Mouse (Mus musculus) hindbrain, embryonic 12.5 days (tissue): ENCODE data around the gene Brdt. TPM values are rescaled to one million over a fixed set of nuclear protein-coding genes. Genes with fewer than 3 reads are reported as not detected.

Experiments used
- ATAC-seq: fragments of 200-750 bp; cut with Nextera tagmentation; 2 replicates; pipeline ENCODE4 v1.8.0; 2017; ENCODE audit warnings: moderate TSS enrichment; ENCODE audit not compliant: low FRiP score
- H3K27ac ChIP-seq: fragments of 300-500 bp; sonication (generic); 2 replicates; pipeline ENCODE4 v1.5.1; 2016; ENCODE audit warnings: mild to moderate bottlenecking
- H3K27me3 ChIP-seq: fragments of 300-500 bp; sonication (generic); 2 replicates; pipeline ENCODE4 v1.6.1; 2016; ENCODE audit warnings: mild to moderate bottlenecking
- H3K36me3 ChIP-seq: fragments of 300-500 bp; sonication (generic); 2 replicates; pipeline ENCODE4 v1.6.1; 2016; ENCODE audit warnings: mild to moderate bottlenecking
- H3K4me1 ChIP-seq: fragments of 300-500 bp; sonication (generic); 2 replicates; pipeline ENCODE4 v1.6.1; 2016
- H3K4me2 ChIP-seq: fragments of 300-500 bp; sonication (generic); replicated peaks from 2 replicates; pipeline ENCODE4 v1.6.1; 2016; ENCODE audit warnings: mild to moderate bottlenecking
- H3K4me3 ChIP-seq: fragments of 300-500 bp; sonication (generic); 2 replicates; pipeline ENCODE4 v1.5.1; 2016; ENCODE audit warnings: mild to moderate bottlenecking
- H3K9ac ChIP-seq: fragments of 300-500 bp; sonication (generic); 2 replicates; pipeline ENCODE4 v1.6.1; 2016; ENCODE audit warnings: mild to moderate bottlenecking, moderate library complexity
- H3K9me3 ChIP-seq: fragments of 300-500 bp; sonication (generic); replicated peaks from 2 replicates; pipeline ENCODE4 v1.6.1; 2016; ENCODE audit warnings: mild to moderate bottlenecking
- WGBS: fragments of 180-500 bp; shearing (Covaris S2); methylation state at CpG from one replicate; pipeline ENCODE4 v1.1.7; 2016; 5-methylcytosine and 5-hydroxymethylcytosine counted together
- polyA plus RNA-seq: library from polyadenylated mRNA; unstranded; fragments of >200 nt; fragmentation: Nextera tagmentation; extraction: Ambion mirVana; gene quantifications from 2 replicates; pipeline ENCODE4 v1.2.1, GENCODE M21; 2016

Brdt gene
- polyA plus RNA-seq, 1 experiment from 2014 or later: 2.7 TPM

DNA sequence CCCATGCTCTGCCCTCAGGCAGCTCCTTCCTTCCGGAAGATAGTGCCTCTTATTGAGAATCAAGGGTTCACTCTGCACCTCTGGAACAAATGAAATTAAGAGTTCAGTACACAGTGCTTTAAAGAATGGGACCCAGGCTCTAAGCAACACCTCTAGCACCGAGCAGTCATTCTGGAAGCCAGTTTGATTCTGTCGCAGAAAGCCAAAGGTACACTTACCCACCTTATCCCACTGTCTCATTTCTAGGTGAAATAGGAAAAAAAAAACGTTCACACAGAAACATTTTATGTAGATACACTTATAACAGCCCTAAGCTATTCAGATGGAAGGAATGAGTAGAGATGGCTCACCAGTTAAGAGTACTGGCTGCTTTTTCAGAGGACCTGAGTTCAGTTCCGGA, 71.5 kb downstream of the Brdt start, which contains the start of gene Ephx4:
Ephx4 (plus strand) TSS at position 301 of the 400 bp plus-strand sequence.
- Histone ChIP-seq H3K4me1 (peaks cover 5% of the 10 kb centered on the region; the same call in 1 of the 2 replicates), H3K4me2 (peak within 1 kb of the TSS; percentile 100), H3K9ac (peak within 1 kb of the TSS; percentile 72), H3K9me3 (no peaks in the 10 kb centered on the region), H3K4me3 (peak within 1 kb of the TSS; percentile 70), H3K27me3 (peaks cover 32% of the 10 kb centered on the region), H3K27ac (no peak within 1 kb of the TSS), H3K36me3 (no peaks in the 10 kb centered on the region)
- 26% methylated on average over 5 of the region's 5 CpGs for WGBS
- ATAC-seq: no peak

DNA sequence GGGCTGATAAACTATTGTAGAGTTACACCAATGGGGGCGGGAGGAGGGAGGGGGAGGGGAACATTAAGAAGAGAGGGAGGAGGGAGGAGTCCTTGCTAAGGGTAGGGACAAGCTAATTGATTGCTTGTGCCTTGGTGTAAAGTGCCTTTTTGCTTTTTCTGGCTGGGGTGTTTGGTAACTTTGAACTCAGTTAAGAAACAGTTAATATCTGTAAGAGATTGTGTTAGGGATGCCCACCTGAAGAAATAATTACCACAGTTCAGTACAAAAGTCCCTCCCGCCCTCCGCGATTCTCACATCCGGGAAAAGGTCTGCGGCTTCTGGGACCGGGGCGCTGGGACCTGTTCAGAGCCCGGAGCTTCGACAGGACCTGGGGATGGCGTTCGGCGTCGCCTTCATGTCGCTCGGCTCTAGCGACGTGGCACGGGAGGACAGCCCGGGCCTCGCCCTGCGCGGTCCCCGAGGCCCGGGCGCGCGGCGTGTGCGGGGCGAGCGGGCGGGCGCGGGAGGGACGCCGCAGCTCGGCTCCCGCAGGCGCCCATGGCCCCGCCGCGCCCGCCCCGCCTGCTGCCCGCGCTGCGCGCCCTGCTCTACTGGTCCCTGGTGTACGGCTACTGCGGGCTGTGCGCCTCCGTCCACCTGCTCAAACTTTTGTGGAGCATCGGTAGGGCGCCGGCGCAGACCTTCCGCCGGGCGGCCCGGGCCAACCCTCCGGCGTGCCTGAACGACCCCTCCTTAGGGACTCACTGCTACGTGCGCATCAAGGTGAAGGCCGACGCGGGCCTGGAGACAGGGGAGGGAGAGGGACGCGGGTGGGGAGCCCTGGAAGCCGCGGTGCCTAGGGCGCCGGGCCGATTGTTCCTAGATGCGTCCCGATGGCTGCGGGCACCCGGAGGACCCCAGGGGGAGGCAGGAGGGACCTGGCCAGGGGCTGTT, 72.3 kb downstream of the Brdt start:
- peak; percentile 84 for ATAC-seq
- no peaks in the 10 kb centered on the region for H3K9me3 ChIP-seq
- under 1% methylated on average over 63 of the region's 80 CpGs for WGBS
- no peak overlapping the region for H3K27ac ChIP-seq
- no peaks in the 10 kb centered on the region for H3K36me3 ChIP-seq
- H3K9ac ChIP-seq: peak overlapping the region; percentile 72
- peaks cover 32% of the 10 kb centered on the region for H3K27me3 ChIP-seq
- H3K4me2 ChIP-seq: peak overlapping the region; percentile 100
- peak overlapping the region; percentile 70 for H3K4me3 ChIP-seq
- H3K4me1 ChIP-seq: peaks cover 5% of the 10 kb centered on the region; the same call in 1 of the 2 replicates

DNA sequence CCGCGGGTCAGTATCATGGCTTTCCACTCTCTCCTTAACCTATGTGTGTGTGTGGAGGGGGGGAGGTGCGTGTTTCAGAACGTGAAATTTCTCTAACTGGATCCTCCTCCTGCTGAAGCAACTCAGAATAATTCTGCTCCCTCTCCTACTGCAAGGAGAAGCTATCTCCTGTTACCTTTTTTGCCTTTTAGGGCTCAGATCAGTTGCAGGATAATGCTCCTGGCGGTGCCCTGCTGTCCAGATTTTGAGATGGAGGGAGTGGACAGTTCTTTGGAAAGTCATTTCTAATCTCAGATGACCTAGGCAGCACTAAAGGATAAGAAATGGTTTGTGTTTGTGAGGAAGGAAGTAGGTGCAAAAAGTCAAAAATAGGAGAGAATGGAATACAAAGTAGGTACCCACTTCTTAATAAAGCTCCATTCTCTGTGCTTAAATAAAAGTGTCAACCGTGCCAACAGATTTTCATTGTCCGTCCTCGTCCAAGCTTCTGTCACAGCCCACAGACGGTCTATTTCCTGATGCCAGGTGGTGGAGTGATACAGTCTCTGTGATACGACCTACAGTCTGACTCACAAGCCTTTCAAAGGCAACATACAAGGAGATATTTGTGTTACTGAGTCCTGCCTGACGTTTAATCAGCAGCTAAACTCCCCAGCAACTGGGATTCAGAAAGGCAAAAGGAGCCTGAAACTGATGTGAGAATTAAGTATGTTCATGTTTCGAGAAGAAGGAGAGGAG, 73.2 kb downstream of the Brdt start:
- no peaks in the 10 kb centered on the region for H3K9me3 ChIP-seq
- peak overlapping the region; percentile 72 for H3K9ac ChIP-seq
- peak overlapping the region; percentile 70 for H3K4me3 ChIP-seq
- ATAC-seq: no peak; the same call in 1 of the 2 replicates
- 29% methylated on average over 12 of the region's 12 CpGs for WGBS
- H3K27ac ChIP-seq: no peak overlapping the region
- peak overlapping the region; percentile 100 for H3K4me2 ChIP-seq
- no peaks in the 10 kb centered on the region for H3K36me3 ChIP-seq
- H3K4me1 ChIP-seq: peaks cover 5% of the 10 kb centered on the region; the same call in 1 of the 2 replicates
- H3K27me3 ChIP-seq: peaks cover 32% of the 10 kb centered on the region

- Histone ChIP-seq H3K36me3 (no peaks in the 10 kb centered on the region), H3K4me3 (no peak overlapping the region), H3K9me3 (no peaks in the 10 kb centered on the region), H3K9ac (no peak overlapping the region), H3K4me2 (no peak overlapping the region), H3K4me1 (peaks cover 5% of the 10 kb centered on the region; the same call in 1 of the 2 replicates), H3K27me3 (peaks cover 32% of the 10 kb centered on the region), H3K27ac (no peak overlapping the region)
- WGBS: 91% methylated on average over 4 of the region's 4 CpGs
- no peak for ATAC-seq
These were observed 74.4 kb downstream of the Brdt start for GRCm38 (mm10) chr5:107405361-107405760.

GRCm38 (mm10) chr5:107410305-107410704, 79.3 kb downstream of the Brdt start:
- WGBS: 89% methylated on average over 1 of the region's 1 CpGs
- no peak overlapping the region for H3K9ac ChIP-seq
- H3K4me2 ChIP-seq: no peak overlapping the region
- no peaks in the 10 kb centered on the region for H3K36me3 ChIP-seq
- H3K4me1 ChIP-seq: no peaks in the 10 kb centered on the region
- ATAC-seq: no peak
- no peaks in the 10 kb centered on the region for H3K9me3 ChIP-seq
- H3K27ac ChIP-seq: no peak overlapping the region
- H3K27me3 ChIP-seq: peaks cover 1% of the 10 kb centered on the region
- H3K4me3 ChIP-seq: no peak overlapping the region

- 61% methylated on average over 4 of the region's 4 CpGs for WGBS
- Histone ChIP-seq H3K9me3 (no peaks in the 10 kb centered on the region), H3K27ac (no peak overlapping the region), H3K4me1 (no peaks in the 10 kb centered on the region), H3K4me3 (no peak overlapping the region), H3K27me3 (no peaks in the 10 kb centered on the region), H3K4me2 (no peak overlapping the region), H3K36me3 (no peaks in the 10 kb centered on the region), H3K9ac (no peak overlapping the region)
- no peak for ATAC-seq
These were observed 80.4 kb downstream of the Brdt start for GRCm38 (mm10) chr5:107411326-107411725.

DNA sequence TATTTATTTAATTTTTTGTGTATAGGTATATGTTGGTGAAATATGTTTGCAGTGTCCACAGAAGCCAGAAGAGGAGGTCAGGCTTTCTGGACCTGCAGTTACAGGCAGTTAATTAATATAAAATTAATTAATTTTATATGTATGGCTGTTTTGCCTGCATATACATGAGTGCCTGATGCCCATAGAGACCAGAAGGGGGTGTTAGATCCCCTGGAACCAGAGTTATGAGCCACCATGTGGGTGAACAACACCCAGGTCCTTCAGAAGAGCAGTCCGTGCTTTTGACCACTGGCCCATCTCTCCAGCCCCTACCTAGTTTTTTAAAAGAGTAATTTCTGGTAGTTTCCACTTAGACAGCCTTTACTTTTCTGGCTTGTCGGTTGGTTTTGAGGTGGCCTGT, 81.3 kb downstream of the Brdt start:
- no peak overlapping the region for H3K27ac ChIP-seq
- H3K36me3 ChIP-seq: no peaks in the 10 kb centered on the region
- no peaks in the 10 kb centered on the region for H3K4me1 ChIP-seq
- H3K4me2 ChIP-seq: no peak overlapping the region
- 89% methylated on average over 2 of the region's 2 CpGs for WGBS
- no peak overlapping the region for H3K9ac ChIP-seq
- no peaks in the 10 kb centered on the region for H3K9me3 ChIP-seq
- no peak for ATAC-seq
- H3K27me3 ChIP-seq: no peaks in the 10 kb centered on the region
- H3K4me3 ChIP-seq: no peak overlapping the region

DNA sequence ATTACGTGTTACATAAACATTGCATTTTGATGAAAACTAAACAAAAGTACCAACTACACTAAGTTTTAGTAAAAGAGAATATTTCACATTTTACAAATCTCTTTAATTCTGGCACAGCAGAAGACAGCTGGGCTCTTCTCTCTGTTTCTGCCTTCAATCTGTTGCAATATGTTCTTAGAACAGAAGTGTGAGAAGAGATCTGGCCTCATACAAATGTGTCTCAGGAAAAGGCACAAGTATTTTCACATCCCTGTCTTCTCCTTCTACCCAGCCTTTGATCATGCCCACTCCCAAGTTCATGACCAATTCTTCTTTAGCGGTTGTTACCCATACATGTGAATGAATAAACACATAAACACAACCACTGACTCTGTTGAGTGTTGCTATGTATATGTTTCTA, 84.1 kb downstream of the Brdt start:
- 85% methylated on average over 2 of the region's 2 CpGs for WGBS
- Histone ChIP-seq H3K9me3 (no peaks in the 10 kb centered on the region), H3K4me1 (no peaks in the 10 kb centered on the region), H3K9ac (no peak overlapping the region), H3K4me3 (no peak overlapping the region), H3K36me3 (no peaks in the 10 kb centered on the region), H3K27ac (no peak overlapping the region), H3K27me3 (no peaks in the 10 kb centered on the region), H3K4me2 (no peak overlapping the region)
- no peak for ATAC-seq

GRCm38 (mm10) chr5:107421676-107422075, 90.7 kb downstream of the Brdt start:
- no peak overlapping the region for H3K9ac ChIP-seq
- 73% methylated on average over 1 of the region's 1 CpGs for WGBS
- no peaks in the 10 kb centered on the region for H3K9me3 ChIP-seq
- no peaks in the 10 kb centered on the region for H3K4me1 ChIP-seq
- no peak overlapping the region for H3K4me3 ChIP-seq
- no peak overlapping the region for H3K4me2 ChIP-seq
- ATAC-seq: no peak
- H3K36me3 ChIP-seq: no peaks in the 10 kb centered on the region
- no peaks in the 10 kb centered on the region for H3K27me3 ChIP-seq
- H3K27ac ChIP-seq: no peak overlapping the region

- Histone ChIP-seq H3K36me3 (no peaks in the 10 kb centered on the region), H3K4me1 (no peaks in the 10 kb centered on the region), H3K9ac (no peak within 1 kb of the TSS), H3K27ac (no peak within 1 kb of the TSS), H3K4me3 (no peak within 1 kb of the TSS), H3K9me3 (no peaks in the 10 kb centered on the region), H3K27me3 (no peaks in the 10 kb centered on the region), H3K4me2 (no peak within 1 kb of the TSS)
- no peak for ATAC-seq
- 78% methylated on average over 3 of the region's 3 CpGs for WGBS
These were observed 100.3 kb downstream of the Brdt start, which contains the start of gene Lpcat2b for GRCm38 (mm10) chr5:107431249-107431648. Gene Lpcat2b (plus strand): TSS chr5:107431549.

DNA sequence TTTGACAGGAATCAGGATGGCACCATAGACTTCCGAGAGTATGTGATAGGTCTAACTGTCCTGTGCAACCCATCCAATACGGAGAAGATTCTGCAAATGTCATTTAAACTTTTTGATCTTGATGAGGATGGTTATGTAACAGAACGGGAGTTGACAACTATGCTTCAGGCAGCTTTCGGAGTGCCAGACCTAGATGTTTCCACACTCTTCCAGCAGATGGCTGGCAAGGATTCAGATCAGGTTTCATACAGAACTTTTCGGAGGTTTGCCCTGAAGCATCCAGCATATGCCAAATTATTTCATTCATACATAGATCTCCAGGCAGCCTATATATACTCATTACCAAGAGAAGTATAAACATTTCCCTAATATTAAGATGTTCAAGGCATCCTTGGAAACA, 103.0 kb downstream of the Brdt start:
- Histone ChIP-seq H3K27ac (no peak overlapping the region), H3K4me1 (peaks cover 5% of the 10 kb centered on the region), H3K27me3 (no peaks in the 10 kb centered on the region), H3K36me3 (no peaks in the 10 kb centered on the region), H3K4me3 (no peak overlapping the region), H3K4me2 (no peak overlapping the region), H3K9me3 (no peaks in the 10 kb centered on the region), H3K9ac (no peak overlapping the region)
- 81% methylated on average over 5 of the region's 5 CpGs for WGBS
- ATAC-seq: no peak

DNA sequence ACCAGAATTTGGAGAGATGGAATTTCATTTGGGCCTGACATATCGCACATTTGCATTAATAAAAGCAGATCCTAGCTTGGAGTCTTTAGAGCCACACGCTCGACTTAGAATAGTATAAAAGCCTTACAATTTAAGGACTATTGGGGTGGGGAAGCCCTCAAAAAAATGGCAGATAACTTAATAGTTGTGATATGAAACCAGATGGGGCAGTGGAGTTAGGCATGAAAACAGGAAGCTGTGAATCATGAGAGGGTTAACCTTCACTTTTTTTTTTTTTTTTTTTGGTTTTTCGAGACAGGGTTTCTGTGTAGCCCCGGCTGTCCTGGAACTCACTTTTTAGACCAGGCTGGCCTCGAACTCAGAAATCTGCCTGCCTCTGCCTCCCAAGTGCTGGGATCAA, 105.2 kb downstream of the Brdt start:
- Histone ChIP-seq H3K9ac (no peak overlapping the region), H3K4me3 (no peak overlapping the region), H3K27ac (no peak overlapping the region), H3K27me3 (no peaks in the 10 kb centered on the region), H3K36me3 (no peaks in the 10 kb centered on the region), H3K9me3 (no peaks in the 10 kb centered on the region), H3K4me1 (peaks cover 5% of the 10 kb centered on the region), H3K4me2 (no peak overlapping the region)
- WGBS: 95% methylated on average over 6 of the region's 6 CpGs
- no peak for ATAC-seq
